Mouse (Mus musculus): ENCODE measurements around the gene Esrra. TPM values are rescaled to one million over a fixed set of nuclear protein-coding genes. Genes with fewer than 3 reads are reported as not detected.

The Esrra gene
- polyA plus RNA-seq, 1 experiment from 2014 or later = 9.5 TPM

- Histone ChIP-seq H3K4me3 (peak overlapping the region; percentile 69), H3K4me1 (peaks cover 16% of the 10 kb centered on the region), H3K9me3 (no peaks in the 10 kb centered on the region), H3K36me3 (peaks cover 2% of the 10 kb centered on the region; the same call in 1 of the 2 replicates), H3K9ac (peak overlapping the region; percentile 88), H3K27me3 (peaks cover 7% of the 10 kb centered on the region), H3K4me2 (replicated peaks) (peak overlapping the region; percentile 95), H3K27ac (no peak overlapping the region)
- WGBS = 22% methylated on average over 27 of the region's 29 CpGs
- ATAC-seq (ENCODE audit: insufficient number of reproducible peaks, insufficient read depth, low FRiP score, low TSS enrichment) = no peak; the same call in 1 of the 2 replicates
These were observed 19.1 kb upstream of the Esrra start for GRCm38 (mm10) chr19:6940396-6941351.

DNA sequence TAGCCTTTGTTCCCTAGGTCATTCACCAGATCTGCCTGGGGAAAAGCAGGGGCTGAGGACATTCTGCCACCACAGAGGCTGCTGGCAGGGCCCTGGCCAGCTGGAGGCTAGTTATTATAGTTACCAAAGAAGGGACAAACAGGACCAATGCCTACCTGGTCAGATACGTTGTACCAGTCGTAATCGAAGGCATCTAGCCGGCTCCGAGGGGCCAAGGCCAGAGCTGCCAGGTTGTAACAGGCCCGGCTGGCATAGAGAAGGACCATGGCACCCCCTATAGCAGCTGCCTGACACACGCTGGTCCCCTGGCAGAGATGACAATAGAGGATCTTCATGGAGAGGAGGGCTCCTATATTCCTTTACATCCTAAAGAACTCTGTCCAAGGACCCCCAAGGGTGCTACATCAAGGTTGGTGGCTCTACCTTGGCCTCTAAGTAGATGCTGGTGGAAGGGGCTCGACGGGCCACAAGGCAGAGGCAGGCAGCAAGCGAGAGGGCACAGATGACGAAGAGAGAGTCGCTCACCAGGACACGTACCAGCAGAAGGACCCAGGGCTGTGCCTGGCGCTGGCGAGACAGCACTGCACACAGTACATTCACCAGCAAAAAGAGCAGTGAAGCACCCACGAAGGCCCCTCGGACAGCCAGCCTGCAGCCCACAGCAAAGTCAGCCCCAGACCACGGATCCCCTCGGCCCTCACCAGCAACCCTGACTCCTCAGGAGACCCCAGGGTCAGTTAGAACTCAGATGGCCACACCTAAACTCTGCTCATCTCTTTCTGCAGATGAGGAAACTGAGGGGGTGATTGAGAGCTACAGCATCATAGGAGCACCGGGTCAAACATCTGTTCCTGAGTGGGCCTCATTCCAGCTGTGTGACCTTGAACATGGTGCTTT is 17.7 kb upstream of the Esrra start:
- Histone ChIP-seq H3K4me2 (replicated peaks) (no peak overlapping the region), H3K36me3 (no peaks in the 10 kb centered on the region), H3K4me1 (peaks cover 16% of the 10 kb centered on the region), H3K4me3 (no peak overlapping the region), H3K9me3 (no peaks in the 10 kb centered on the region), H3K9ac (peak overlapping the region; percentile 24; the same call in 1 of the 2 replicates), H3K27ac (no peak overlapping the region), H3K27me3 (peaks cover 19% of the 10 kb centered on the region)
- no peak for ATAC-seq (ENCODE audit: insufficient number of reproducible peaks, insufficient read depth, low FRiP score, low TSS enrichment)
- 89% methylated on average over 20 of the region's 20 CpGs for WGBS

GRCm38 (mm10) chr19:6937541-6938465 is 16.2 kb upstream of the Esrra start:
- Histone ChIP-seq H3K9ac (no peak overlapping the region), H3K4me2 (replicated peaks) (no peak overlapping the region), H3K4me1 (peaks cover 21% of the 10 kb centered on the region), H3K27me3 (peaks cover 35% of the 10 kb centered on the region), H3K4me3 (no peak overlapping the region), H3K9me3 (no peaks in the 10 kb centered on the region), H3K27ac (no peak overlapping the region), H3K36me3 (no peaks in the 10 kb centered on the region)
- 76% methylated on average over 16 of the region's 16 CpGs for WGBS
- ATAC-seq (ENCODE audit: insufficient number of reproducible peaks, insufficient read depth, low FRiP score, low TSS enrichment) = no peak

DNA sequence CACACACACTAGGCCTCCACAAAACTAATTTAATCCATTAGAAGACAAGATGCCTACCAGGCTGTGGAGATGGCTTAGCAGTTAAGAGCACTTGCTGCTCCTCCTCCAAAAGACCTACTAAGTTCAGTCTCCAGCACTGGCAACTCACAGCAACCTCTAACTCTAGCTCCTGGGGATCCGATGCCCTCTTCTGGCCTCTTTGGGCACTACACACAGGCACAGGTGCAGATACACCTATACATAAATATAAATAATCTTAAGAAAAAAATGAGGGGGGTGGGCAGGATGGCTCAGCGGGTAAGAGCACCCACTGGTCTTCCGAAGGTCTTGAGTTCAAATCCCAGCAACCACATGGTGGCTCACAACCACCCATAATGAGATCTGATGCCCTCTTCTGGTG is 14.7 kb upstream of the Esrra start:
- H3K27ac ChIP-seq = no peak overlapping the region
- H3K4me3 ChIP-seq = no peak overlapping the region
- H3K4me2 ChIP-seq (replicated peaks) = no peak overlapping the region
- no peak overlapping the region for H3K9ac ChIP-seq
- H3K9me3 ChIP-seq = no peaks in the 10 kb centered on the region
- no peak for ATAC-seq (ENCODE audit: insufficient number of reproducible peaks, insufficient read depth, low FRiP score, low TSS enrichment)
- peaks cover 18% of the 10 kb centered on the region for H3K4me1 ChIP-seq
- H3K36me3 ChIP-seq = no peaks in the 10 kb centered on the region
- 22% methylated on average over 3 of the region's 3 CpGs for WGBS
- peaks cover 50% of the 10 kb centered on the region for H3K27me3 ChIP-seq

DNA sequence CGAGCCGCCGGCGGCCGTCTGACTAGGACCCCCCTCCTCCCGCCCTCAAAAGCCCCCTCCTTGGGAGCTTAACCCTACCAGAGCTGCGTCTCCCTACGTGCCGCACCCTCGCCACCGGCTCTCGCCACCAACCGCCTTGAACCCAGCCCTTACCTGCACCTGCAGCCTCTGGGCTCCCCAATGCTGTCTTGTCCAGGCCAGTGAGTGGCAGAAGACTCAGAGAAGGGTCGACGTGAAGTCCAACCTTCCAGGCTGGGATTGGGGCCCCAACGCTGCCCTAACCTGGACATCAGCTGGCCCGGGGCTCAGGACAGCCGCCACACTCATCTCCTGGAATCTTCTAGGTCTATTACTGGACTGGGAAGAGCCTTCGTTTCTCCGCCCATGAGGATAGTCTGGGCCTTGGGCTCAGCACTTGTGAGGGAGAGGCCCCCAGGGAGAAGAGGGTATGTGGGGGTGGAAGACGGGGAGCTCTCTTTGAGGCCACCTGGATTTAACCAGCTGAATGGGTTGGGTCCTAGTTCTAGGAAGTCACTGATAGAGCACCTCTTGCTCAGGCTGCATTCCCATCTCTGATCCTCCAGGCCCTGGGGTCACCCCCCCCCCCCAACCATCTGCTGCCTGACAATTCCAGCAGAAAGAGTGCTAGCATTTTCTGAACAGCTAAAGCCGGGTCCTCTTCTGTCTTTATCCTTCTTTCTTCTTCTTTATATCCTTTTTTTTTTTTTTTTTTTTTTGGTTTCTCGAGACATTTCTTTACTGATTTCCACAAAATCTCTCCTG is 12.8 kb upstream of the Esrra start, which contains the start of gene Kcnk4:
Gene Kcnk4, minus strand, starts transcription at position 321 of the 783 bp plus-strand sequence.
- Histone ChIP-seq H3K27ac (no peak within 1 kb of the TSS), H3K27me3 (peaks cover 66% of the 10 kb centered on the region), H3K4me3 (peak within 1 kb of the TSS; percentile 37), H3K36me3 (no peaks in the 10 kb centered on the region), H3K9ac (peak within 1 kb of the TSS; percentile 2; the same call in 1 of the 2 replicates), H3K9me3 (no peaks in the 10 kb centered on the region), H3K4me1 (peaks cover 8% of the 10 kb centered on the region), H3K4me2 (replicated peaks) (peak within 1 kb of the TSS; percentile 60)
- 11% methylated on average over 23 of the region's 23 CpGs for WGBS
- ATAC-seq (ENCODE audit: insufficient number of reproducible peaks, insufficient read depth, low FRiP score, low TSS enrichment) = no peak

- no peaks in the 10 kb centered on the region for H3K36me3 ChIP-seq
- WGBS = 4% methylated on average over 58 of the region's 58 CpGs
These were observed 12.0 kb upstream of the Esrra start for GRCm38 (mm10) chr19:6933436-6934194.

DNA sequence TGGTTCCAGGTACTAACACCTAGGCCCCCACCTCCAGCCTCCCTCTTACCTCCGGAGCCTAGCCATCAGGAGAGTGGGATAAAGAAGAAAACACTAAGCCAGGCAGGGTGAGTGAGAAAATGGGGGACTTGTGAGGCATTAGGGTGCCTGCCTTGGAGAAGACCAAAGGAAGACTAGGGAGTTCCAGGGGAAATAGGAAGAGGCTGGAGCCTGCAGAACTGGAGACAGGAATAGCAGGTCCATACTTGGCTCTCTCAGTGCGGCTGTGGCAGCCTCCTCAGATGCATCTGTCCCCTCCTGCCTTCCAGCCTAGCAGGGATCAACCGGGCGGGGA is 11.5 kb upstream of the Esrra start:
- peaks cover 79% of the 10 kb centered on the region for H3K27me3 ChIP-seq
- peak overlapping the region; percentile 37 for H3K4me3 ChIP-seq
- H3K36me3 ChIP-seq = no peaks in the 10 kb centered on the region
- peaks cover 8% of the 10 kb centered on the region for H3K4me1 ChIP-seq
- peak overlapping the region; percentile 60; the same call in 1 of the 2 replicates for H3K4me2 ChIP-seq (replicated peaks)
- H3K9me3 ChIP-seq = no peaks in the 10 kb centered on the region
- H3K27ac ChIP-seq = no peak overlapping the region
- WGBS = 12% methylated on average over 4 of the region's 4 CpGs
- H3K9ac ChIP-seq = no peak overlapping the region; the same call in 1 of the 2 replicates
- no peak for ATAC-seq (ENCODE audit: insufficient number of reproducible peaks, insufficient read depth, low FRiP score, low TSS enrichment)

More at GRCm38 (mm10) chr19:6933436-6934194, 12.0 kb upstream of the Esrra start:
- peaks cover 74% of the 10 kb centered on the region for H3K27me3 ChIP-seq
- peak overlapping the region; percentile 60 for H3K4me2 ChIP-seq (replicated peaks)
- no peak overlapping the region for H3K27ac ChIP-seq
- peak overlapping the region; percentile 37 for H3K4me3 ChIP-seq
- H3K4me1 ChIP-seq = peaks cover 8% of the 10 kb centered on the region
- H3K9ac ChIP-seq = peak overlapping the region; percentile 2; the same call in 1 of the 2 replicates
- H3K9me3 ChIP-seq = no peaks in the 10 kb centered on the region
- no peak for ATAC-seq (ENCODE audit: insufficient number of reproducible peaks, insufficient read depth, low FRiP score, low TSS enrichment)

DNA sequence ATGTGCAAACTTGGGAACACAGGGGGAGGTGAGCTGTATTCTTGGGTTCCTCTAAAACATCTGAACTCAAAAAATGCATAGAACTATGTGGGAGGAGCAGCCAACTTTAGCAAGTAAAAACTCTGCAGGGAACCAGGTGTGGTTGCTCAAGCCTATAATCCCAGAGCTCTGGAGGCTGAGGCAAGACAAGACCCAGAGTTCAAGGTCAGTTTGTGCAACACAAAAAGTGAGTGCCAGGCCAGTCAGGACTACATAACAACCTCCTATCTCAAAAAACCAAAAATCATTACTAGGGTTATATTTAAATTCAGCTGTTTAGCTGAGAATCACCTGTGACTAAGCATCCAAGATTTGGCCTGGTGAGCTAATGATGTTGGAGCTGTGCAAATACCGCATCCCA is 10.4 kb upstream of the Esrra start:
- H3K27ac ChIP-seq = no peak overlapping the region
- 38% methylated on average over 1 of the region's 1 CpGs for WGBS
- peaks cover 90% of the 10 kb centered on the region for H3K27me3 ChIP-seq
- H3K9ac ChIP-seq = no peak overlapping the region
- no peak overlapping the region for H3K4me2 ChIP-seq (replicated peaks)
- H3K4me3 ChIP-seq = no peak overlapping the region
- no peaks in the 10 kb centered on the region for H3K36me3 ChIP-seq
- no peaks in the 10 kb centered on the region for H3K9me3 ChIP-seq
- no peak for ATAC-seq (ENCODE audit: insufficient number of reproducible peaks, insufficient read depth, low FRiP score, low TSS enrichment)
- peaks cover 8% of the 10 kb centered on the region for H3K4me1 ChIP-seq

GRCm38 (mm10) chr19:6931002-6931401 is 9.4 kb upstream of the Esrra start:
- Histone ChIP-seq H3K4me3 (no peak overlapping the region), H3K27ac (no peak overlapping the region), H3K27me3 (peaks cover 96% of the 10 kb centered on the region), H3K9ac (no peak overlapping the region), H3K4me1 (peaks cover 11% of the 10 kb centered on the region), H3K36me3 (no peaks in the 10 kb centered on the region), H3K4me2 (replicated peaks) (no peak overlapping the region), H3K9me3 (no peaks in the 10 kb centered on the region)
- ATAC-seq (ENCODE audit: insufficient number of reproducible peaks, insufficient read depth, low FRiP score, low TSS enrichment) = no peak
- WGBS = 0% methylated on average over 2 of the region's 2 CpGs

DNA sequence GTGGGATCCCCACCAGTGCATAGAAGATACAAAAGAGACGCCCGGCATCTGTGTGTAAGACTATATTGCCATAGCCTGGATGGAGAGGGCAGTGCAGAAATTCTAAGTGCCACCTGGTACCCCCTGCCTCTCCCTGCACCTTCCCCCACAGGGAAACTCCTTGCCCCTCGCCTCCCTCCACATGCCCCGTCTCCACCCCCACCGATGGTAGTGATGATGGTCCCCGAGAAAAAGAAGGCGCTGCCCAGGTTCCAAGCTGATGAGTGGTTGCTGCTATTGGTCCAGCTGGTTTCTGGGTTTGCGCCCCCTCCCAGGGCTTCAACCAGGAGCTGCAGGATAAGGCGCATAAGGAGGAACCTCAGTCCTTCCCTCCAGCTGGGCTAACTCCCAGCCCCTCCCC is 6.5 kb upstream of the Esrra start:
- 7% methylated on average over 9 of the region's 9 CpGs for WGBS
- Histone ChIP-seq H3K27me3 (peaks cover 96% of the 10 kb centered on the region), H3K9ac (no peak overlapping the region), H3K4me3 (no peak overlapping the region), H3K9me3 (no peaks in the 10 kb centered on the region), H3K4me1 (peaks cover 13% of the 10 kb centered on the region; the same call in 1 of the 2 replicates), H3K4me2 (replicated peaks) (no peak overlapping the region), H3K27ac (no peak overlapping the region), H3K36me3 (no peaks in the 10 kb centered on the region)
- ATAC-seq (ENCODE audit: insufficient number of reproducible peaks, insufficient read depth, low FRiP score, low TSS enrichment) = no peak
